Mouse (Mus musculus): Measurements from ENCODE around the gene Pkp4.

Gene Pkp4

DNA sequence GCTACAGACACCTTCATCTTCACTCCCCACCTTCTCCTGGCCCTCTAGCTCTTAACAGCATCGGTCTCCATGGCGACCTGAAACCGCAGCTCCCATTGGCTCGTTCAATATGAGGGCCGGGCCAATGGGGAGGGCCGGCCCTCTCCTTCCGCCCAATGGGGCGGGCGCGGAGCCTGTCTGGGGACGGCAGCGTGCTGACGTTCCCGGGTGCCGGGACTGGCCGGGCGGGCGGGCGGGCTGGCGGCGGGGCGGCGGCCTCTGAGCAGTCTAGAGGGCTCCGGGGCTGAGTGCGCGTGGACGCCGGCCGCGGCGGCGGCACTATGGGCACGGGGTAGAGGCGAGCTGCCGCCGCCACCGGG lies at the start of gene Pkp4, which contains the start of gene Ccdc148:
TSS of gene Pkp4 (plus strand) at position 246 of the 359 bp plus-strand sequence.
TSS of gene Ccdc148 (minus strand) at position 79 of the 359 bp plus-strand sequence.
- peak; percentile 94 for DNase-seq

GRCm38 (mm10) chr2:59129023-59129422 lies 31.6 kb upstream of the Pkp4 start:
- no peak for DNase-seq

DNA sequence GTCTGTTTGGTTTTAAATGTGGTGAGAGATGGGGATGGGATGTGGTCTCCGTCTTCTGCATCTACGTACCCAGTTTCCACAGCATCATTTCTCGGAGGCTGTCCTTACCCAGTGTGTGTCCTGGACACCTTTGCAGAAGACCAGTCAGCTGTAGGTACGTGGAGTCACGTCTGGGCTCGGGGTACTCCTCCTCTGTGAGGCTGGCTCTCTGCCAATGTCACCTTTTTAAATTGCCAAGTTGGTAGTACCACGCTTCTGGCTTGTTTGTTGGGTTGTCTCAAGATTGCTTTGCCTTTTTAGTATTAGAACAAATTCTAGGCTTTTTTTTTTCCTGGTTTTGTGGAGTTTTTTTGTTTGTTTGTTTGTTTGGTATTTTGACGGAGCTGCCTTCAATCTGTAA lies 30.8 kb upstream of the Pkp4 start:
- DNase-seq: no peak

GRCm38 (mm10) chr2:59131044-59131443 lies 29.6 kb upstream of the Pkp4 start:
- DNase-seq: no peak

DNA sequence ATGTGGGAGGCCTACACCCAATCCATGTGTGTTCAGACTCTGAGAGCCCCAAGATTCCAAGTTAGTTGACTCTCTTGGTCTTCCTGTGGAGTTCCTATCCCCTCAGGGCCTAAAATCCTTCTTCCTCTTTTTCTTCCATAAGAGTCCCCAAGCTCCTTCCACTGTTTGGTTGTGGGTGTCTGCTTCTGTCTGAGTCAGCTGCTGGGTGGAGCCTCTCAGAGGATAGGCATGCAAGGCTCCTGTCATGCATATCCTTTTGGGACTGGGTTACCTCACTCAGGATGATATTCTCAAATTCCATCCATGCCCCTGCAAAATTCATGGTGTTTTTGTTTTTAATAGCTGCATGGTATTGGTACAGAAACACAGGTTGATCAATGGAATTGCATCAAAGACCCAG lies 5.2 kb upstream of the Pkp4 start:
- DNase-seq: no peak

DNA sequence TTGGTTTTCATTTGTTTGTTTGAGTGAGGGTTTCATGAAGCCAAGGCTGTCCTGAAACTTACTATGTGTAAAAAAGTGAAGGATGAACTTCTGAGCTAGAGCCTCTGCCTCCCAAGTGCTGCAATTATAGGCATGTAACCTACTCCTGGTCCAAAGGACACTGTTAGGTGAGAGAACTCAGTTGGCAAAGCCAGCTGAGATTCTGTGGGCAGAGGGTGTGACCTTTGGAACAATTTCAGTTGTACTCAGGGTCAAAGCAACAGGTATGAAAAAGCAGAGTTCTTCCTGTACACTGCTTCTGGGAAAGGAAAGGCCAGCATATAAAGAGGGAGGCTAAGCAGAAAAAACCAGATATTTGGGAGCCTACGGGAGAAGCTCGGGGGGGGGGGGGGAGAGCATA lies 2.5 kb upstream of the Pkp4 start:
- no peak for DNase-seq

DNA sequence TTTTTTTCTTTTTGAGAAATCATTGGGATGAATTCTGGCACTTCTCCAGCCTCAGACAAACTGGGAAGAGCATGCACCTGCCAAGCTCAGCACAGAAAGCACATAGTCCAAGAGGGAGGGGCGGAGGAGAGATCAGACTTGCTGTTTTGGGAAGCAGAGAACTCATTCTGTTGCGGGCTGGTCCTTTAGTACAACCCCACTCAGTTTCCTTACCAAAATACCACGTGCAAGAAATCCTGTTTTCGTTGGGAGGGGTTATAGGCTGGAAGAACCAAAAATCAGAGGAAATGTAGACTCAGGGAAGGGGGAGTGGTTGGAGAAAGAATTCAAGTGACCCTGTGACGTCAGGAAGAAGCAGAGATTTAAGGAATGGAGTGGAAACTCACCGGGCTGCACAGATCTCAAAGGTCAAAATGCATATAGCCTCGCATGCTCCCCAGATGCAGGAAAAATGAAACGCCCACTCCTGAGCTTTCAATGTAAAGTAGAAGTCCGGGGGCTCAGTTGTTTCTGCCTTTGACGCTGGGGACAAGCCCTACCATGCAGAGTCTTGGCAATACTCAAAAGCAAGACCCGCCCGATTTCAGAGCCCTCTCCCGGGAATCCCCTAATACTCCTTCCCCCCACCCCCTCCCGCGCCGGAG lies 567 bp upstream of the Pkp4 start:
- no peak for DNase-seq

GRCm38 (mm10) chr2:59161021-59161440 lies 381 bp downstream of the Pkp4 start:
- DNase-seq: no peak

DNA sequence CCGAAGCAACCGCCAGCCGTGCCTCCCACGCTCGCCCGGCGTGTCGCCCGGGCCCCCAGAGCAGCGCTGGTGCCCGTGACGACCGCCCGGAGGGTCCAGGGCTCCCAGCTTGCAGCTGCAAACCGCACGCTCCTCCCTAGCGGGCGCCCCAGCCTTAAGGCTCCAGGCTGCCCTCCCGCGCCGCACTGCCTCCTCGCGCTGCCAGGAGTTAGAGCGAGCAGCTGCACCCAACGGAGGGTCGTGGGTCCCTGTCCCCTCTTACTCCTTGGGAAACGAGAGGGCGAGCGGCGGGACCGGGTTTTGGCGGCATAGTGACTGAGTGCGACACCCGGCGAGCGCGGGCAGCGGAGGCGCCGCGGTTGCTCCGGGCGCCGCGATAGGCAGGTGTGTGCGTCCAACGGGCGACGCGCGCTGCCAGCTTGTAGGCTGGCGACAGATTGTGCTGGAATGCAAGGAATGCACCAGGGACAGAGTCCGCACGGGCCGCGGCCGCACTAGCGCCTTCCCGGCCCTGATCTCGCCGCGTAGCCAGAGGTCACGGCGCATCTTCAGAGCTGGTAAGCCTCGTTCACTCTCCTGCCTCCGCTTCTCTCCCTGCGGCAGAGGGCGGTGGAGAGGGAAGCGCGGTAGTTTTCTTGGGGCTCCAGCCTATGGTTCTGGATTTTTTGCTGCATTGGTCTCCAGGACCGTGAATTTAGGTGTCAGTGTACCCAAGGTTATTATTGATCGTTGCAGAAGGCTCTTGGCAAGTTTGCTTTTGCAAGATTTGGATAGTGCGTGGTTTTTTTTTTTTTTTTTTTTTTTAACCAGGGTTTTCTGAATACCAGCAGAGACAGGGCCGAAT lies 1.0 kb downstream of the Pkp4 start:
- peak; percentile 85 for DNase-seq

GRCm38 (mm10) chr2:59162285-59162600 lies 1.6 kb downstream of the Pkp4 start:
- no peak for DNase-seq

DNA sequence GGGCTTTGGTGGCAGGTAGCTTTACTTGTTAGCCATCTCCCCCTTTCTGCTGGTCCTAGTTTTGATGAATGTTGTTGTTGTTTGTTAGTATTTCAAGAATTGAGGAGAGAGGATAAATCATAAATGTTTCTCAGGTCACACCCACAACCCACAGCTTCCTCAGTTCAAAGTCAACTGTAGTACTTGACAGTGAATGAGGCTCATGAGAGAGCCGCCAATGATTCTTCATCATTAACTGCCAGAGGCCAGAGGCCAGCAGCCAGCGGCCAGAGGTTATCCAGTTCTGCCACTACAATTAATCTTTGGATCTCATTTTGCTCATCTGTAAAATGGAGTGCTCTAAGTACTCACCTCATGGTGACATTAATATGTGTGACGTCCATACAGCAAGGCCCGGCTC lies 6.3 kb downstream of the Pkp4 start:
- no peak for DNase-seq

GRCm38 (mm10) chr2:59167830-59168229 lies 7.2 kb downstream of the Pkp4 start:
- no peak for DNase-seq

- no peak for DNase-seq
Measured at GRCm38 (mm10) chr2:59169572-59170207, 9.0 kb downstream of the Pkp4 start.

DNA sequence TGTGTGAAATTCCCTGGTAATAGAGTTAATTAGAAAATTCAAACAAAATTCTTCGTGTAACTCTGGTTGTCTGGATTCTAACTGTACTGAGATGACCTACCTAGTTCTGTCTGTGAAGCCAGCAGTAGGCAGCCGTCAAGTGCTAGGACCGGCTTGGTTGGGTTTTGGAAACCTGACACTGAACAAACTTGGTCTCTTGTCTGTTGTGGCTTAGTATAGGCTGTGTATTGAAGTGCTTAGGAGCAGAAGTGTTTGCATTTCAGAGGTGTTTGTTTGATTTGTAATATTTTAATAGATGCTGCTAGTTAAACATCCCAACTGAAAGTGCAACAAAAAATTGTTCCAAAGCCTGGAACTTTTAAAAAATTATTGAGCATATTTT lies 9.5 kb downstream of the Pkp4 start:
- no peak for DNase-seq

DNA sequence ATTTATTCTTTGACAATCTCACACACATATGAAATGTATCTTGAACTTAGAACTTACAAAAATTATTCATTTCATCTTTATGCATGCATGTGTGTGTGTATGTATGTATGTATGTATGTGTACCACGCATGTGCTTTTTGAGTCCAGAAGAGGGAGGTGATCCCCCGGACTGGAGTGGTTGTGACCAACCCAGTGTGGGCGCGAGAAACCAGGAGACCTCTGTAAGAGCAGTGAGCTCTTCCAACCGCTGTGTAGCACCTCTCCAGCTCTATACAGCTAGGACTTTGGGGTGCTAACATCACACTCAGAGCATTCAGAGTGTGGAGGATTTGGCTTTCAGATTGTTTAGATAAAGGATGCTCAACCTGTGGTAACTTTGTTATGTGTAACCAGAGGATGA lies 9.9 kb downstream of the Pkp4 start:
- DNase-seq: no peak

- DNase-seq: no peak
Measured at GRCm38 (mm10) chr2:59171533-59171932, 10.9 kb downstream of the Pkp4 start.

DNA sequence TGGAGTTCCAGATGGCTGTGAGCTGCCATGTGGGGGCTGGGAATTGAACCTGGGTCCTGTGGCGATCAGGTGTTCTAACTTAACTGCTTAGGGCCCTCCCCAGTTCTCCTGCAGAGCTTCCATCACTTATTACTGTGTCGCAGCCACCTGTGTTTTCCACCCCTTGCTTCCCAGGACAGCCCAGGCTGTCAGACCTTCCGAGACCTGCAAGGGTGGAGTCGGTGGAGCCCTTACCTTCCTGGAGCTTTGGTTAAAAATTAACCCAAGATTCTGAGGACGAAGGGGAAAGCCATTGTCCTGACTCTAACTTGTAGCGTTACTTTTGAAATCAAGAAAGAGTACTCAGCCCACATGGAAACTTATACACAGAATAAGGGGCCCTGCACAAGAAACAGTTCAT lies 15.3 kb downstream of the Pkp4 start:
- no peak for DNase-seq

GRCm38 (mm10) chr2:59178191-59178590 lies 17.5 kb downstream of the Pkp4 start:
- DNase-seq: peak; percentile 54

- no peak for DNase-seq
Measured at GRCm38 (mm10) chr2:59178960-59179359, 18.3 kb downstream of the Pkp4 start.

DNA sequence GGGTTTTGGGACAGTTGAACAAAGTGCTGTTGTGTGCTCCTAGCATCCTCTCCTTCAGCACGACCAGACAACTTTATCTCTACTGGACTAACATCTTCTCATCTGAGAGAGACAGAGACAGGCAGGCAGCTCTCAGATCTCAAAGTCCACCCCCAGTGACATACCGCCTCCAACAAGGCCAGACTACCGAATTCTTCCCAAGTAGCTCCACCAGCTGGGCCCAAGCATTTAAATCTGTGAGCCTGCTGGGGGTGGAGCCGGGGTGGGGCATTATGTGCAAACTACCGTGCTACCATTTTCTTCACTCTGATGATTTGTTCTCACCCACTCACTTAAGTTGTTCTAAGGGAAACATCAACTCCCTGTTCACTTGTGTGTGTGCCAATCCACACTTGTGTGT lies 18.8 kb downstream of the Pkp4 start:
- DNase-seq: no peak

GRCm38 (mm10) chr2:59181321-59182113 lies 20.9 kb downstream of the Pkp4 start:
- DNase-seq: no peak

DNA sequence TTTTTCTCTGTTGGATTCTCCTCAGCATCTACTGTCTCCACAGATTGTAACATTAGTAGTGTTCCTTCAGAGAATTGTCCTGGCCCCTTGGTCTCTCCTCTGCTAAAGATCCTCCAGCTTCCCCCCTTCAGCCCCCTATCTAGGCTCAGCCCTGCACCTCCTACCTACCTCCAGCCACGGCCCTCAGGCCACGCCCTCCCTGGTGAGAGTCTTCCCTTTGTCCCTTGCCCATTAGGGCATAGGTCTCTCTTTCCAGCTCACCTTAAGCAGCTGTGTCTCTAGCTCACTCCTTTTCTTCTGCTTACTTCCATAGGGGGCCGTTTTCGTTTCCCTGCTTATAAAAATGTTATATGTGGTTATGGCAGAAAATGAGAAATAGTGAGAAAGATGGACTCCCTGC lies 22.9 kb downstream of the Pkp4 start:
- no peak for DNase-seq
